Mouse (Mus musculus) T-helper 2 cell (primary cell): ENCODE data around the gene Ush1g.

ENCODE experiments used
- in situ Hi-C: fragments of 300-600 bp; cut with MboI, MseI; formaldehyde crosslinking; loops from one replicate; pipeline ENCODE4 v1.15.1; 2025; ENCODE audit warnings: high pct_unique_total_duplicates

Gene Ush1g

GRCm38 (mm10) chr11:115321906-115322693, at the start of gene Ush1g:
TSS of gene Ush1g (minus strand) at chr11:115322041.
- in situ Hi-C loops, result no loop called here

DNA sequence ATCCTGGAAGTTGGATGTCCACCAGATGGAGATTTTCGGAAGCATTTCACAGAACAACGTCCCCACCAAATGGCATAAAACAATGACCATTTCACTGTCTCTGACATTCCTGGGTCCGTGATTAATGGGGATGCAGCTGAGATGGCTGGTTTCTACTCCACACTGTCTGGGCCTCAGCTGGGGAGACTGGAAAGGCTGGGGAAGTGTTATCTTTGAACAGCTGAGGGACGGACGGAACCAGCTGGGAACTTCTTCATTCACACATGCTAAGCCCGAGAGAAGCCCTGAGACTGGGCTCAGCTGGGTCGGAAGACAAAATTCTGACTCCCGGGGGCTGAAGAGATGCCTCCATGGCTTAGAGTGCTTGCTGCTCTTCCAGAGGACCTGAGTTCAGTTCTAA, 49.5 kb upstream of the Ush1g start:
- in situ Hi-C loops, result no loop called here

- in situ Hi-C loops, result no loop called here
These were observed 48.5 kb upstream of the Ush1g start for GRCm38 (mm10) chr11:115370368-115370767.

DNA sequence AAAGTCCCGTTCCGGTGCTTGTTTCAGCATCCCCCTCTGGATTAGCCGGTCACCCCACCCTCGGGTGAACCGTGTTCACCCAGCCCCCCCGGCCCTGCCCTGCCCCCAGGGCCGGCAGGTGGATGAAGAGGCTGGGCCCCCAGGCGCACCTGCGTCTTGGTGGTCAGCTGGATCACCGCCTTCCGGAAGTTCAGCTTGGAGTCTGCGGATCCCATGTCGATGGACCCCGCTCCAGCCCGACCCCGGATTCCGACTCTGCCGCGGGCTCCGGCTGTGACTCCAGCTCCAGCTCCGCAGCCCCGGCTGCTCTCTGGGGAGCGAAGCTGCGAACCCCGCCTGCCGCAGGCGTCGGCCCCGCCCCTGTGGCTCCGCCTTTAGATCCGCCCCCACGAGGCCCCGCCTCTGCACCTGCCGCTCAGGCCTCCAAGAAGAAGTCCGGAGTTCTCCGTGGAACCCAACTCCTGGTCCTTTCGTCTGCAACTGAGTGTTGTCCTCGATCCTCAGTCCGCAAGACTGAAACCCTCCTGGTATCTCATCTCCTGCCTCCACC, 45.6 kb upstream of the Ush1g start, which contains the start of gene Hid1:
Gene Hid1, minus strand, starts transcription at position 362 of the 550 bp plus-strand sequence.
- in situ Hi-C loops, result no loop called here

DNA sequence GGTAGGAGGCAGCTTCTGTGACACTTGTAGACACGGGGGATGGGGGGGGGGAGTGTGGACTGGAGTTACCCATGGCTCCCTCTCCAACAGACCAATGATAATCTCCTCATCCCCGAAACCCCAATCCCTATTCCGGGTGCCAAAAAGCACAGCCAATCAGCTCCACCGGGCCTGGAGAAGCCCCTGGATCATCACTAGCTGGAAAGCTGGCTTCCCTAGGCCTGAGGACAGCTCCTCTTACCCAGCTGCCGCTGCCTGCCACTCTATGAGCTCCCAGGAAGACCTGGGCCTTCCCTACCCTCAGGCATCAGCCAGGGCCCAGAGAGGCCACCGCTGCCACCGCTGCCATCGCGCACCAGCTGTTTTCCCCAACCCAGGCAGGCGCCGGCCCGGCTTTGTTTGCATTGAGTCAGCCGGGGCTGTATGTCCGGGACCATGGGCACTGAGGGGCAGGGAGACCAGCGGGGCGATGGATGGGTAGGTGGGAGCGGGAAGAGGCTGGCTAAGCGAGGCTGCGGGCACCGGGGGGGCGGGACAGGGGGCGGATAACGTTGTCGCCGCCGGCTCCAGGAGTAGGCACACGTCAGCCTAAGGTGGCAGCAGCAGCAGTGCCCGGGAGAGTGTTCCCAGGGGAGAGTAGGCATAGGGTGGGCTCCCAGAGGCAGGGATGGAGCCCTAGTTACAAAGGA, 45.0 kb upstream of the Ush1g start:
- in situ Hi-C loops, result no loop called here

DNA sequence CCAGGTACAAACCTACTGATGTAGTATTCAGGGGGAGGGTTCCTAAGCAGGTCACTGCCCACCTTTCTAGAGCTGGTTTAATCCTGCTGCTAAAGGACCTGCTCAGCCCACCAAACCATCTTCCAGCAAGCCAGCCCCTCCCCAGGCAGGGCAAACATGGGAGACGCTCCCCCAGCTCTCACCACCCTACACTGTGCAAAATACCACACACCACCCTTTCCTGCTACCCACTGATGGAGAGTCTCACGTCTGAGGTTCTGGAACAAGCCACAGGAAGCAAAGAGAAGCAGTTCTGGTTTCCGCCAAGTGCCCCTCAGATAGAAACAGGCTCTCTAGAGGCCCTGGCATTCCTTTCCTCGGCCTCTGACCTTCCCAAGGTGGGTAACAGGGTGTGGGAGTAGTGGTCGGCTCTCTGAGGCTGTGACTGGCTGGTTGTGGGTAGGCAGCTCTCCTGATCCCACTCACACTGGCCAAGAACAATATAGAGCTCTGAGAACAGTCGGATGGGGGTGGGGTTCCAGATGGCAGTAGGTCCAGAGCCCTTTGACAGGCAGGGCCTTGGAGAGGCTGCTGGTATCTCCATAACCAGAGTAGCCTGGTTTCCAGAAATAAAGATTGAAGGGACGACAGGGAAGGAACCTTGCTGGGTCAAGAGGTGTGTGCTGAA, 44.3 kb upstream of the Ush1g start:
- in situ Hi-C loops, result no loop called here

DNA sequence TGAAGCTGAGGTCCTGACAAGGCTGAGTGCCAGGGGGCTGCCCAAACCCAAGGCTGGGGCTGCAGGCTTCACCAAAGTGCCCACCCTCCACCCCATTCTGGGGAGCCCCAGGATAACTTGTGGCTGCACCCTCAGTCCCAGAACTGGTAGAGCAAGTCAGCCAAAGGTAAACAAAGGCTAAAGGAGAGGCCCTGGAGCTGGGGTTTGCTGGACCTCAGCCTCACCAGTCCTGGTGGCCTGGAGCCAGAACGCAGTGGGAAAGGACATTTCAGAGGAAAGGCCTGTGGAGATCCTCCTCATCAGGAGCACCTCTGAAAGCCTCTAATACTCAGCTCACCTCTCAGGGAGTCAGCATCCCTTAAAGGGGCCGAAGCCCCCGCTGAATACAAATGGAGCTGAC, 42.3 kb upstream of the Ush1g start:
- in situ Hi-C loops, result loop anchor here (5.0 kb wide), 1 partner anchor 103 kb away; no protein-coding TSS in a partner anchor

DNA sequence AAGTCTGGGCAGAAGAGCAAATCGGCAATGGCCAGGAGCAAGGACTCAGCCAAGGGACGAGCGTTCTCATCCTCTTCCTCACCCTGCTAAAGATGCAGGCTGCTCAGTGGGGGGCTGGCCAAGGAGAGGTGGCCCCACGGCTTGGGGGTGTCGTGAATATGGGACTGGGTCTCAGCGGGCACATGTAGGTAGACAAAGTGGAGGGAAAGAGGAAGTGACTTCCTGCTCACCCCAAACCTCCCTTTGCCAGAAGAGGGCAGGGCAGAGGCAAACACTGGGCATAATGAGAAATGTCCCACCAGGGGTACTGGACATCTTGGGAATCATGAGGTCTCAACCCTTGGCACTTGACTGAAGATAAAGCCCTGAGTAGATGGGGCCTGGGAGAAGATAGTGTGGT, 37.9 kb upstream of the Ush1g start:
- in situ Hi-C loops, result loop anchor here (5.0 kb wide), 1 partner anchor 108 kb away; no protein-coding TSS in a partner anchor

DNA sequence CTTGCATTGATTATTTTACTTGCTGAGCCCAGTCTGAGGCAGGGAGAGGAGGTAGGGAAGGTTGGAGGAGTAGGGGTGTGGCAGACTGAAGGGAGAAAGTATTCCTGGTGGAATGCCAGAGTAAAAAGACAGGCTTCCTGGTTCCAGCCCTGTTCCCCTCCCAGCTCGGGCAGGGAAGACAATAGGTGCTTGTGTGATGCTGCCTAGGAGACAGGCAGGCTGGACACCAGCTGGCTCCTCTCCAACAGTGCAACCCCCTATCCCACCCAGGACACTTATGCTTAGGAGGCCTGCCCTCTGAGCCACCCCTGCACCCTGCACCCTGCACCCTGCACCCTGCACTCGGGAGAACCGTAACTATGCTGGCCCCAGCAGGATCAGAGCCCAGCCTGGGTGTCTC, 37.5 kb upstream of the Ush1g start:
- in situ Hi-C loops, result no loop called here

- in situ Hi-C loops, result no loop called here
These were observed 36.6 kb upstream of the Ush1g start for GRCm38 (mm10) chr11:115358468-115358867.

GRCm38 (mm10) chr11:115354183-115354582, 32.3 kb upstream of the Ush1g start:
- in situ Hi-C loops, result no loop called here

DNA sequence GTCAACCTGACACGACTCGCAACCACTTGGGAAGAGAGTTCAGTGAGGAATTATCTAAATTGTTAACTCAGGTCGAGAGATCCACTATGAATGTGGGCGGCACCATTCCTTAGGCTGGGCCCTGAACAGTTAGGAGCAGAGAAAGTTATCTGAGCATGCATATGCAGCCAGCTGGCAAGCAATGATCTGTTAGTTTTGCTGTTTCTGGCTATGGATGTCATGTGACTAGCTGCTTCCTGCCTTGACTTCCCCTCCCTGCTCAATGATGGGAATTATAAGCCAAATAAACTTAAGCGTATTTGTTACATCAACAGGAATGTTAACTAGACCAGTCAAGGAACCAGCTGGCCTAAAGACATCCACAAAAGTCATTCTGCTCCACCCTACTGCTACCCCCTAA, 31.5 kb upstream of the Ush1g start:
- in situ Hi-C loops, result no loop called here

DNA sequence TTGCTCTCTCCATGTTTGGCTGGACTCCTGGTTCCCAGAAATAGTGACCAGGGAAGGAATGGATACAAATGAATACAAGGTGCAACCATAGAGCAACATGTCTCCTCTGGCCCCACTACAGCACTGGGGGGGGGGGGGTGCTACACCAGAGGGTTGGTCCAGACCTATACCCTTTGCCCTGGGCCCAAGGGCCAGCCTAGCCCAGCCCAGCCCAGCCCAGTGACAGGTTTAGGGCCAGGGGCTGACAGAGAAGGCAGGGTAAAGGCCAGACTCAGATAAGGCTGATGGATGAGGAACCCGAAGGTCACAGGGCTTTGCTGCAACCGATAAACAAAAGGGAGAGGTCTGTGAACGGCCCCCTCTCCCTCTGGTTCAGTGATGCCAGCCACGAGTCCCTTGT, 28.1 kb upstream of the Ush1g start:
- in situ Hi-C loops, result no loop called here

- in situ Hi-C loops, result no loop called here
These were observed 26.9 kb upstream of the Ush1g start for GRCm38 (mm10) chr11:115348681-115349248.

- in situ Hi-C loops, result no loop called here
These were observed 23.7 kb upstream of the Ush1g start for GRCm38 (mm10) chr11:115345515-115345914.

- in situ Hi-C loops, result no loop called here
These were observed 23.1 kb upstream of the Ush1g start for GRCm38 (mm10) chr11:115344967-115345366.

DNA sequence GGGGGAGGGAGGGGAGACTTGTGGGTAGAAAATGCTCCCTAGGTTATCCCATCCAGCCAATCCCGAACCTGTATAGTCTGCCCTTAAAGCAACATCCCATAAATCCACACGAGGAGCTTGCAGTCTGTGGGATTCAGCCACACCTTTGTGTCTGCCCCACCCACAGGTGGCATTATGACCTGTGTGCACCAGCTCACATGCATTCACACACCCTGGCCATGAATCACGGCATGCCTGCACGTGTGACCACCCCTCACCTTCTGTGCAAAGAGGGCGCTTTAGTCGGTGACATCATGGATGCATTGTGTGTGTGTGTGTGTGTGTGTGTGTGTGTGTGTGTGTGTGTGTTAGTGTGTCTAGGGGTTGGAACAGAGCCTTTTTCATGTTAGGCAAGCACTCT, 20.0 kb upstream of the Ush1g start:
- in situ Hi-C loops, result no loop called here

- in situ Hi-C loops, result no loop called here
These were observed 19.4 kb upstream of the Ush1g start for GRCm38 (mm10) chr11:115341246-115341645.

- in situ Hi-C loops, result no loop called here
These were observed 16.0 kb upstream of the Ush1g start for GRCm38 (mm10) chr11:115337826-115338225.

GRCm38 (mm10) chr11:115337350-115337749, 15.5 kb upstream of the Ush1g start:
- in situ Hi-C loops, result no loop called here

DNA sequence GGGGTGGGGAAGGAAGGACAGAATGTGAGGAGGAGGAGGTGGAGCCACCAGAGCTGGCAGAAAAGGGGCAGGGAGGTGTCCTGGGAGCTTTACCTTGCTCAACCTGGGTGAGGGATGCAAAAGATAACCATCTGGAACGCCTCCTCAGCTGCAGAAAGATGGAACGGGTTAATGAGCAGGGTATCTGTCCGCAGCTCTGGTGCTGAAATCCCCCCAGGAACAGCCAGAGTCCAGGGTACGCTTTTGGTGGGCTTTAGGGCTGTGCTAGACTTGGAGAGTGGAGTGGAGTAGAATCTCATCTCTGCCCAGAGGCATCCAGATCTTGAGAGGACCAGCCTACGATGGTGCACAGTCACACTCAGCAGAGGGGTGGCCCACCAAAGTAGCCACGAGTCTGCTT, 14.3 kb upstream of the Ush1g start:
- in situ Hi-C loops, result no loop called here

DNA sequence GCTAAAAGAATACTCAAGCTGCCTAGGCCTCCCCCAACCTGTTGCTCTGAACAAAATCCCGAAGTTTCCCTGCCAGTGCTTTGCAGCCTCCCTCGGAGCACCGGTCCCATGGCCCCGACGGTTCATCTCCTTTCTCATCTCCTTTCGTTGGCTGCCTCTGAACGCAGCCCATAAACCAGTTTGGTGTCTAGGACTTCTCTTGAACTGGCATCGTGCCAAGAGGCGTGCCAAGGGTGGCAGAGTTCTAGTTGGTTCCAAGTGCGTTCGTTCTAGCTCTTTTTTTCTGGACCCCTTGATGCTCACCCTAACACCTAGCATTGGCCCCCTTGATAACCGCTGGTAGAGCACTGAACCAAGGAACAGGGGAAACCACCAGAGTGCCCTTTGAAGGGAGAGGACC, 13.4 kb upstream of the Ush1g start:
- in situ Hi-C loops, result no loop called here
